Mouse (Mus musculus): ENCODE measurements at regions not wholly inside any gene's neighbourhood (a gene's known extent, or its start where the extent isn't known, plus 50 kb on each side); places are given as distances from the start of the nearest gene placed in this dataset.

DNA sequence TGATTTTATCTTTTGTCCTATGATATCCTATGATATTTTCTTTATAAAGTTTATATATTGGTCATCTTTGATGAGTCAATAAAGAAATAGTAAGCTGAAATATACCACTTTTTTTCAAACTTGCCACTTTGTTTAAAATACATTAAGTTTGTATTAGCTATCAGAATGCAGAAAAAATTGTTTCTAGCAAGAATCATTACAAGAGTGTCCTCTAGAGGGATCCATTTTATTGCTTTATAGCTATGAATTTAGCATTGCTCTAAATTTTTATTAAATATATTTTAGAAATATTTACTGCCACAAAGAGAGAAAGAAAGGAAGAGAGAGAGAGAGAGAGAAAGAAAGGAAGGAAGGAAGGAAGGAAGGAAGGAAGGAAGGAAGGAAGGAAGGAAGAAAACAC is 348.0 kb downstream of the Plod2 start:
- ATAC-seq (ENCODE audit: insufficient read depth, low FRiP score): no peak
- no peaks in the 10 kb centered on the region for H3K4me1 ChIP-seq (ENCODE audit: control insufficient read depth, insufficient read depth, low read length)
- H3K36me3 ChIP-seq (ENCODE audit: control insufficient read depth, insufficient read depth, low read length): no peaks in the 10 kb centered on the region
- H3K9me3 ChIP-seq (replicated peaks; ENCODE audit: control insufficient read depth, low read length): no peaks in the 10 kb centered on the region
- H3K4me3 ChIP-seq (replicated peaks; ENCODE audit: low read length): no peak overlapping the region
- H3K4me2 ChIP-seq (ENCODE audit: low read depth, low read length): no peak overlapping the region
- no peak overlapping the region for H3K9ac ChIP-seq (ENCODE audit: low read length)
- no peak overlapping the region for H3K27ac ChIP-seq (ENCODE audit: low read length)
- H3K27me3 ChIP-seq (ENCODE audit: control insufficient read depth, insufficient read depth, low read length): no peaks in the 10 kb centered on the region

DNA sequence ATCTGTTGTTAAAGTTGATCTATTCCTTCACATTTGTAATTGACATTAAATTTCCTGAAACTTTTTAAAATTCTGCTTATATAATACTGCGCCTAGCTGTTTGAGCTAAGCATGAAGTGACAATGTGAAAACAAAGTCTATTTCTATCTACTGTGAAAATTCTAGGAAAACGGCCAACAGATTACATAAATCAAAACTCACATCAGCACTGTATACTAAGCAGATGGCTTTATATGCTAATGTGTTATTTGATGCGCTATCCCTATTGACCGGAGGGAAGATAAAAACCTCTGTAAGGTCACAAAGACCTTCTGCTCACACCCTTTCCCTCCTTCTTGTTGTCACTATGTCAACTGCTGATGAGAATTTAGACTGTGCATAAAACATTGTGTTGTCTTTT is 357.7 kb downstream of the Plod2 start:
- WGBS: 55% methylated on average over 4 of the region's 4 CpGs
- Histone ChIP-seq H3K4me3 (replicated peaks; ENCODE audit: low read length) (no peak overlapping the region), H3K27me3 (ENCODE audit: control insufficient read depth, insufficient read depth, low read length) (no peaks in the 10 kb centered on the region), H3K9me3 (replicated peaks; ENCODE audit: control insufficient read depth, low read length) (no peaks in the 10 kb centered on the region), H3K9ac (ENCODE audit: low read length) (no peak overlapping the region), H3K4me2 (ENCODE audit: low read depth, low read length) (no peak overlapping the region), H3K4me1 (ENCODE audit: control insufficient read depth, insufficient read depth, low read length) (no peaks in the 10 kb centered on the region), H3K36me3 (ENCODE audit: control insufficient read depth, insufficient read depth, low read length) (no peaks in the 10 kb centered on the region), H3K27ac (ENCODE audit: low read length) (no peak overlapping the region)
- ATAC-seq (ENCODE audit: insufficient read depth, low FRiP score): no peak

DNA sequence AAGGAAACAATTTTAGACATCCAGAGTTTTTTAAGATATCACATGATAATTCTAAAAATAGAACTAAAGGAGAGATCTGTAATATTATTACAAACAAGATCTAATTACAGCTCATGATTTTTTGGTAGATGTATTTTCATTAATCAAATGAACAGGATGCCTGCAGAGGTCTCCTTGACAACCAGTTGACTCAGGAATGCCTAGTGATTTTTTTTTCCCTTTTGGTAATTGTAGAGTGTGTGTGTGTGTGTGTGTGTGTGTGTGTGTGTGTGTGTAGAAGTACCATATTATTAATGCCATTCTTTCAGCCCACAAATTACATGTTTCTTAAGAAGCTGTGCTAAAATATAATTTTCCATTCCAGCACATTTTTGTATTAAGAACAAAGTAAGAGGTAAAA is 365.1 kb downstream of the Plod2 start:
- H3K27ac ChIP-seq (ENCODE audit: low read length): no peak overlapping the region
- no peaks in the 10 kb centered on the region for H3K27me3 ChIP-seq (ENCODE audit: control insufficient read depth, insufficient read depth, low read length)
- H3K36me3 ChIP-seq (ENCODE audit: control insufficient read depth, insufficient read depth, low read length): no peaks in the 10 kb centered on the region
- H3K4me2 ChIP-seq (ENCODE audit: low read depth, low read length): no peak overlapping the region
- no peak overlapping the region for H3K4me3 ChIP-seq (replicated peaks; ENCODE audit: low read length)
- H3K9me3 ChIP-seq (replicated peaks; ENCODE audit: control insufficient read depth, low read length): no peaks in the 10 kb centered on the region
- no peaks in the 10 kb centered on the region for H3K4me1 ChIP-seq (ENCODE audit: control insufficient read depth, insufficient read depth, low read length)
- no peak overlapping the region for H3K9ac ChIP-seq (ENCODE audit: low read length)
- ATAC-seq (ENCODE audit: insufficient read depth, low FRiP score): no peak

DNA sequence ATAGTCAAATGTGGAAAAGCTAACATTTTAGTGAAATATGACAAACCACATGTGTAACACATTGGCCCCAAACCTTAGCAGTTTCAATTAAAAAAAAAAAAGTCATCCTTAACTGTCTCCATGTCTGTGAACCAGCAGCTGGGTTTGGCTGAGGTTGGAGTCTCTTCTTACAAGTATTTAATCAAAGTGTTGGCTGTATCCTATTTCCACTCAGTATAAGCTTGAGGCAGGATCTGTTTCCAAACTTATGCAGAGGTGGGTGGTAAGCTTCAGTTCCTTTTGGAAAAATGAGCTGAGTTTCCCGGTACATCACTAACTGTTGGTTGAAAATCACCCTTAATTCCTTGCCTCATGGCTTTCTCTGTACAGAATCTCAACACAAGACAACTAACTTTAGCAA is 377.4 kb downstream of the Plod2 start:
- ATAC-seq (ENCODE audit: insufficient read depth, low FRiP score): no peak
- no peaks in the 10 kb centered on the region for H3K27me3 ChIP-seq (ENCODE audit: control insufficient read depth, insufficient read depth, low read length)

DNA sequence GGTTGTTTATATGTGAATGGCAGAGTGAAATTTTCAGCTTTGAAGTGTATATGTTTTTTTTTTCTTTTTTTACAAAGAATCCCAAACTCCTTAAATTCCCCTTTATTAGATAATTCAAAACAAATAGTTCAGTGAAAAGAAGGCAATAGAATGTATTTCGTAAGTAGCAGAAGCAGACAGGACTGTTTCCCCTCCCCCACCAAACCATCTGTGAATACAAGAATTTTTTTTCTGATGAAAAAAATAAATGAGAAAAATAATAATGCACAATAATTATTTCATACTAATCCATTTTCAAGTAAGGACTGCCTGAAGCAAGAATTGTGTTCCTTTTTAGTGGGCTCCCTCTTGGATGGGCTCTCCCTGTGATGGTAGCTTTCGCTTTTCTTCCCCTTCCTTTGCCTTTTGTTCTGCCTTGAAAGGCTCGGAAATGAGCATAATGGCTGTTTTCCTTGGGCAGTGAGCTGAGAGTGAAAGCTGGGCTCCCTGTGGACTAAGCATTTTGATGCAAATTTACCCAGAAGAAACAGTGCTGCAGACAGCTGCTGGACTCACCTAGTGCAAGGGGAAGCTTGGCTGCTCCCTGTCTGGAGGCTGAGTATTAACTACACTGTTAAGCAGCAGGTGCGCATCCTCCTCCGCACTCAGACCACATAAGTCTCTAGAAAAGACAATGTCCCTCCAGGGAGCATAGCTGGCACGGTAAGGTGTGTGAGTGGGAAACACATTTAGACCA is 388.4 kb downstream of the Plod2 start:
- ATAC-seq (ENCODE audit: insufficient read depth, low FRiP score): no peak
- Histone ChIP-seq H3K36me3 (ENCODE audit: control insufficient read depth, insufficient read depth, low read length) (no peaks in the 10 kb centered on the region), H3K4me3 (replicated peaks; ENCODE audit: low read length) (no peak overlapping the region), H3K9me3 (replicated peaks; ENCODE audit: control insufficient read depth, low read length) (peaks cover 10% of the 10 kb centered on the region; the same call in 1 of the 2 replicates), H3K27me3 (ENCODE audit: control insufficient read depth, insufficient read depth, low read length) (no peaks in the 10 kb centered on the region), H3K4me1 (ENCODE audit: control insufficient read depth, insufficient read depth, low read length) (no peaks in the 10 kb centered on the region), H3K9ac (ENCODE audit: low read length) (no peak overlapping the region), H3K27ac (ENCODE audit: low read length) (no peak overlapping the region), H3K4me2 (ENCODE audit: low read depth, low read length) (no peak overlapping the region)
- WGBS: 59% methylated on average over 6 of the region's 6 CpGs

More for the DNA sequence above, 377.4 kb downstream of the Plod2 start:
- Histone ChIP-seq H3K27ac (ENCODE audit: low read length) (no peak overlapping the region), H3K4me3 (replicated peaks; ENCODE audit: low read length) (no peak overlapping the region), H3K9me3 (replicated peaks; ENCODE audit: control insufficient read depth, low read length) (no peaks in the 10 kb centered on the region), H3K4me2 (ENCODE audit: low read depth, low read length) (no peak overlapping the region), H3K4me1 (ENCODE audit: control insufficient read depth, insufficient read depth, low read length) (no peaks in the 10 kb centered on the region), H3K9ac (ENCODE audit: low read length) (no peak overlapping the region), H3K36me3 (ENCODE audit: control insufficient read depth, insufficient read depth, low read length) (no peaks in the 10 kb centered on the region)
- WGBS: 56% methylated on average over 1 of the region's 1 CpGs

DNA sequence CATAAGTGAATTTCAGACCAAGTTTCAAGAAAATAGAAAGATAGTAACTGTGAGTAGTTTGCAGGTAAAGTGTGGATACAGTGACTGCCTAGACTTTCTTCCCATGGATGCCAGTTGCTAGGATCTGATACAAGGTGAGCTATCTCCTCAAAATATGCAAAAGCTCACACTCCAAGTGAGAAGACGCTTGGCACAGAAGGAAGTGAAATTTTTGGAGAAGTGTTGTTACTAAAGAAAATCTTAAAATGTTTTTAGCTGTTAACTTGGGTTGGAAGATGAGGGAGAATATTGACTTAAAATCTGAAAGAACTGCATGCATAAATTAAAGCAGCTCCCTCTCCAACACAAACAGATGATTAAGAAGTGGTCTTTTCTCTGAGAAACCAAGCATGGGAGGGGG is 395.8 kb downstream of the Plod2 start:
- no peak overlapping the region for H3K4me3 ChIP-seq (replicated peaks; ENCODE audit: low read length)
- H3K27me3 ChIP-seq (ENCODE audit: control insufficient read depth, insufficient read depth, low read length): no peaks in the 10 kb centered on the region
- no peaks in the 10 kb centered on the region for H3K36me3 ChIP-seq (ENCODE audit: control insufficient read depth, insufficient read depth, low read length)
- H3K4me2 ChIP-seq (ENCODE audit: low read depth, low read length): no peak overlapping the region
- 80% methylated on average over 1 of the region's 1 CpGs for WGBS
- H3K4me1 ChIP-seq (ENCODE audit: control insufficient read depth, insufficient read depth, low read length): no peaks in the 10 kb centered on the region
- no peak for ATAC-seq (ENCODE audit: insufficient read depth, low FRiP score)
- H3K27ac ChIP-seq (ENCODE audit: low read length): no peak overlapping the region
- no peak overlapping the region for H3K9ac ChIP-seq (ENCODE audit: low read length)
- H3K9me3 ChIP-seq (replicated peaks; ENCODE audit: control insufficient read depth, low read length): peaks cover 10% of the 10 kb centered on the region; the same call in 1 of the 2 replicates

DNA sequence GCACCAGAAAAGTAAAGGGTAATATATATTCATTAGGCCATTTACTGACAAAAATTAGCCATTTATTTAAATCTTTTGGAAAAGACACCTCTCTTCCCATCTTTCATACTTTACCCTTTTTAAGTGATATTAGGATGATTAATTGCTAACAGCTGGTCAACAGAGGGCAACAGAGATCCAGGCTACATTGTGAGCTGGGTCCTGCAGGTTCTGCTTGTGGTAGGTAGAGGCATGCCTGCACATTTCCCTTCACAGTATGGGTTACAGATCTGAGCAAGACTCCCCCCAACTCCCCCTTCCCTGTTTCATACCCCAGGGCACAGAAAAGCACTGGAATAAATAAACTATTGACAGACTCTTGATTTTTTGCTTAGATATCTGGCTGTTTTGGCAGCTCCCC is 408.1 kb downstream of the Plod2 start:
- Histone ChIP-seq H3K4me3 (replicated peaks; ENCODE audit: low read length) (no peak overlapping the region), H3K27me3 (ENCODE audit: control insufficient read depth, insufficient read depth, low read length) (no peaks in the 10 kb centered on the region), H3K4me2 (ENCODE audit: low read depth, low read length) (no peak overlapping the region), H3K36me3 (ENCODE audit: control insufficient read depth, insufficient read depth, low read length) (no peaks in the 10 kb centered on the region), H3K9me3 (replicated peaks; ENCODE audit: control insufficient read depth, low read length) (no peaks in the 10 kb centered on the region), H3K27ac (ENCODE audit: low read length) (no peak overlapping the region), H3K9ac (ENCODE audit: low read length) (no peak overlapping the region), H3K4me1 (ENCODE audit: control insufficient read depth, insufficient read depth, low read length) (no peaks in the 10 kb centered on the region)
- ATAC-seq (ENCODE audit: insufficient read depth, low FRiP score): no peak

DNA sequence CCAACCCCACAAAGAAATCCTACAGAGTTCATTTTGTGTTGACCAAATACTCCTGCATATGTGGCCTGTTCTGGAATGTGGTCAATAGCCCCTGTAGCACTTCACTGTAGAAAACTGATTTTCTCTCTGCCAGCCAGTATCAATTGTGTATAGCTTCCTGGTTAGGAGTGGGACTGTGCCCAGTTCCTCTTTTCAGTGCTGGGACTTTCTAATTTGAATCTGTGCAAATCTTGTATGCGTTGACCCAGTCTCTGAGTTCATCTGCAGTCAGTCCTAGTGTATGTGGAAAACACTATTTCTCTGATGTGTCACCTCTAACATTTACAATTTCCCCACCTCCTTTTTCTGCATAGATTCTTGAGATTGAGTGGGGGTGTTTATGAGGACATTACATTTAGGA is 421.3 kb downstream of the Plod2 start:
- Histone ChIP-seq H3K27me3 (ENCODE audit: control insufficient read depth, insufficient read depth, low read length) (no peaks in the 10 kb centered on the region), H3K9ac (ENCODE audit: low read length) (no peak overlapping the region), H3K4me3 (replicated peaks; ENCODE audit: low read length) (no peak overlapping the region), H3K4me1 (ENCODE audit: control insufficient read depth, insufficient read depth, low read length) (no peaks in the 10 kb centered on the region), H3K36me3 (ENCODE audit: control insufficient read depth, insufficient read depth, low read length) (no peaks in the 10 kb centered on the region), H3K27ac (ENCODE audit: low read length) (no peak overlapping the region), H3K4me2 (ENCODE audit: low read depth, low read length) (no peak overlapping the region), H3K9me3 (replicated peaks; ENCODE audit: control insufficient read depth, low read length) (no peaks in the 10 kb centered on the region)
- ATAC-seq (ENCODE audit: insufficient read depth, low FRiP score): no peak
- WGBS: 92% methylated on average over 1 of the region's 1 CpGs

DNA sequence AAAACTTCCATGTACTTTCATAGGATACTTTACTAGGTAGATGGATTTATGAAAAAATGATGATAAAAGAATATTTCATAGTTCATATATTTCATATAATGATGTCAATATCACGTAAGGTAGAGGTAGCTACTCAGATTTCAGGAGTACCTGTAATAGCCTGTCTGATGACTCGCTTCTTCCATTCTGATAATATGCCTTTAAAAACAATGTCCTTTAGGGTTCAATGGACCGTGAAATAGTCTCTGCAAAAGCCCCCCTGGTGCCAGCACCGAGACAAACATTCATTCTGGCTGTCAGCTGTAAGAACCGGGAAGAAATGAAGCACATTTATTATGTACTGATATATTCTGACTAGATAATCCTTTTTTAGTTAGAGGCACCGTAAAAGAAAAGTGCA is 449.7 kb downstream of the Plod2 start:
- H3K36me3 ChIP-seq (ENCODE audit: control insufficient read depth, insufficient read depth, low read length): no peaks in the 10 kb centered on the region
- H3K27ac ChIP-seq (ENCODE audit: low read length): no peak overlapping the region
- 52% methylated on average over 6 of the region's 6 CpGs for WGBS
- H3K27me3 ChIP-seq (ENCODE audit: control insufficient read depth, insufficient read depth, low read length): no peaks in the 10 kb centered on the region
- ATAC-seq (ENCODE audit: insufficient read depth, low FRiP score): no peak
- H3K9ac ChIP-seq (ENCODE audit: low read length): no peak overlapping the region
- no peaks in the 10 kb centered on the region for H3K4me1 ChIP-seq (ENCODE audit: control insufficient read depth, insufficient read depth, low read length)
- no peak overlapping the region for H3K4me3 ChIP-seq (replicated peaks; ENCODE audit: low read length)
- no peaks in the 10 kb centered on the region for H3K9me3 ChIP-seq (replicated peaks; ENCODE audit: control insufficient read depth, low read length)
- no peak overlapping the region for H3K4me2 ChIP-seq (ENCODE audit: low read depth, low read length)

DNA sequence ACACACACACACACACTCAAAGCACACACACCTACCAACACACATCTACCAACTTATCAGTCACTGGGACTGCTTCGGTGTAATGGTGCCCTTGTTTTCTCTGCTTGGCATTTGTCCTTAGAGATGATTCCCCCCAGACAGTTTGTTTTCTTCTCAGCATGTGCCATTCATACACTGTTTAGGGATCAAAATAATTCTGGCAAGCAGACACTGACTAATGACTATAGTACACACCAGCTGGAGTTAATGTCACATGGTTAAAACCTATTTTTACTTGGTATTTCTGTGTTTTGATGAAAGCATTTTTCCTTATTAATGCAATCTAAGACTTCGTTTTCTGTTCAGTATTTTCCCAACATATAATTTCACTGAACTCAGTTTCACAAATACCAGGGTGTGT is 454.1 kb downstream of the Plod2 start:
- H3K4me1 ChIP-seq (ENCODE audit: control insufficient read depth, insufficient read depth, low read length): no peaks in the 10 kb centered on the region
- no peak overlapping the region for H3K9ac ChIP-seq (ENCODE audit: low read length)
- H3K9me3 ChIP-seq (replicated peaks; ENCODE audit: control insufficient read depth, low read length): no peaks in the 10 kb centered on the region
- WGBS: 83% methylated on average over 2 of the region's 2 CpGs
- no peak overlapping the region for H3K4me3 ChIP-seq (replicated peaks; ENCODE audit: low read length)
- no peak overlapping the region for H3K27ac ChIP-seq (ENCODE audit: low read length)
- no peak for ATAC-seq (ENCODE audit: insufficient read depth, low FRiP score)
- H3K4me2 ChIP-seq (ENCODE audit: low read depth, low read length): no peak overlapping the region
- H3K36me3 ChIP-seq (ENCODE audit: control insufficient read depth, insufficient read depth, low read length): no peaks in the 10 kb centered on the region
- no peaks in the 10 kb centered on the region for H3K27me3 ChIP-seq (ENCODE audit: control insufficient read depth, insufficient read depth, low read length)

Measured in stomach, embryonic 16.5 days (tissue).